Mouse (Mus musculus) G1E (cell line): Measurements from ENCODE around the gene Gm11042. TPM values are rescaled to one million over a fixed set of nuclear protein-coding genes. Genes with fewer than 3 reads are reported as not detected.

Experiments
- ATAC-seq: 2 replicates; pipeline ENCODE4 v1.8.0; 2016; ENCODE audit warnings: mild to moderate bottlenecking; ENCODE audit not compliant: insufficient number of reproducible peaks, poor library complexity, low FRiP score, severe bottlenecking; ENCODE audit errors: extremely low read depth
- DNase-seq: peaks from one replicate; pipeline ENCODE4 v3.0.0; 2012; ENCODE audit warnings: low spot score
- H3K27me3 ChIP-seq: 2 replicates; pipeline ENCODE4 v1.6.1; 2012; ENCODE audit warnings: mild to moderate bottlenecking, low read length, inconsistent platforms; ENCODE audit not compliant: insufficient read depth
- H3K36me3 ChIP-seq: replicated peaks from 2 replicates; pipeline ENCODE3; 2012; ENCODE audit warnings: mild to moderate bottlenecking, inconsistent platforms
- H3K4me1 ChIP-seq: 2 replicates; pipeline ENCODE4 v1.6.1; 2012; ENCODE audit warnings: low read depth, low read length, inconsistent platforms, mixed read lengths; ENCODE audit not compliant: insufficient read depth
- H3K4me3 ChIP-seq: 2 replicates; pipeline ENCODE4 v1.5.1; 2012; ENCODE audit warnings: low read depth, mild to moderate bottlenecking, inconsistent platforms, low read length, moderate library complexity, mixed read lengths
- H3K9me3 ChIP-seq: replicated peaks from 2 replicates; pipeline ENCODE4 v1.6.1; 2012; ENCODE audit warnings: inconsistent platforms
- CTCF ChIP-seq: IDR thresholded peaks from 2 replicates; pipeline ENCODE4 v1.5.1; 2012; ENCODE audit warnings: low read depth, low read length, inconsistent platforms, mixed read lengths
- GATA1 ChIP-seq: IDR thresholded peaks from 2 replicates; pipeline ENCODE4 v1.6.1; 2012; ENCODE audit warnings: borderline replicate concordance, low read length, inconsistent platforms, mixed read lengths
- GATA2 ChIP-seq: IDR thresholded peaks from 2 replicates; pipeline ENCODE4 v1.6.1; 2012; ENCODE audit warnings: low read depth, low read length, inconsistent platforms, borderline replicate concordance
- POLR2AphosphoS5 ChIP-seq: IDR thresholded peaks from 2 replicates; pipeline ENCODE4 v1.6.1; 2012; ENCODE audit warnings: low read depth, low read length, inconsistent platforms; ENCODE audit not compliant: insufficient replicate concordance
- TAL1 ChIP-seq: conservative IDR thresholded peaks from 2 replicates; pipeline ENCODE4 v1.6.1; 2012; ENCODE audit warnings: low read depth, low read length, inconsistent platforms, mixed read lengths
- polyA plus RNA-seq: library from polyadenylated mRNA; stranded (reverse); fragments of >175 nt; gene quantifications from 2 replicates; pipeline ENCODE4 v1.2.3, GENCODE M21; 2012
- total RNA-seq, 2 experiments: library from RNA; stranded (forward) in 1 of 2; stranded (reverse) in 1 of 2; fragments of 200-1000 nt in 1 of 2; fragments of >200 nt in 1 of 2; fragmentation: Nextera tagmentation in 1 of 2; gene quantifications; 2 replicates each; pipeline ENCODE4 v1.2.3; 2014 to 2017

Gm11042 gene
- total and polyA plus RNA-seq, 3 experiments, result not detected

DNA sequence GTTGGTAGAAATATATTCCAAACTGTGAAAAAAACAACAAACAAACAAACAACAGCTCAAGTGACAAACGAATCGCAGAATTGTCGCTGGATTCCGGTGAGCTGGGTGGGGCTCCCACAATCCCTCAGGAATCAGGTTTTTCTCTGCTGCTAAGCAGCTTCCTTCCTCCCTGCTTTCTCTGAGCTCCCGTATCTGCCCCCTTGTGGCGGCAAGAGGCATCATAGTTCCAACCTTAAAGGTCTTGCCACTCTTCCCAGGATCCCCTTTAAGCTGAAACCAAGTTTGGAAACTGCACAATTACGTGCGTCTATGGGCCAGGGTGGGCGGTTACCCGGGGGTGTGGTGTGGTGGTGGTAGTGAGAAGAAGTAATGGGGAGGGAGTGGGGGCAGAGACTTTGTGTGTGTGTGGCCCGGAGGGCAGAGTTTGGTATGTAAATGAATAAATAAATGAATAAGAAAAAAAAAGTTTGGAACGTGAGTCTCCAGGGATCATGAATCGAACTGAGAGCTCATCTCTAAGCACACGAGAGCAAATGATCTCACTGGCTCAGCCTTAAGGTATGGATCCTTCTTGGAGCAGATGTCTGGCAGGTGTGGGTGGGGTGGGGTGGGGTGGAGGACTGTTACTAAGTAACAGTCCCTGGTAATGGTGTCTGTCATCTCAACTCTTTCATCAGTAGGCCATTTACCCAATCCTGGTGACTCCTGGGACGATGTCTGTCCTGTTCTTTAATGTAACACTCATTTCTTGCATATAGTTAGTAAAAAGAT is 980 bp upstream of the Gm11042 start:
- no peak for ATAC-seq
- no peak overlapping the region for H3K4me3 ChIP-seq
- DNase-seq, result no peak
- no peaks in the 10 kb centered on the region for H3K4me1 ChIP-seq
- H3K27me3 ChIP-seq, result no peaks in the 10 kb centered on the region
- no peaks in the 10 kb centered on the region for H3K36me3 ChIP-seq
- TF ChIP-seq TAL1, result no peak
- no peak for TF ChIP-seq GATA2
- TF ChIP-seq GATA1, result no peak
- TF ChIP-seq POLR2AphosphoS5, result no peak
- no peak for TF ChIP-seq CTCF
- peaks cover 12% of the 10 kb centered on the region for H3K9me3 ChIP-seq

DNA sequence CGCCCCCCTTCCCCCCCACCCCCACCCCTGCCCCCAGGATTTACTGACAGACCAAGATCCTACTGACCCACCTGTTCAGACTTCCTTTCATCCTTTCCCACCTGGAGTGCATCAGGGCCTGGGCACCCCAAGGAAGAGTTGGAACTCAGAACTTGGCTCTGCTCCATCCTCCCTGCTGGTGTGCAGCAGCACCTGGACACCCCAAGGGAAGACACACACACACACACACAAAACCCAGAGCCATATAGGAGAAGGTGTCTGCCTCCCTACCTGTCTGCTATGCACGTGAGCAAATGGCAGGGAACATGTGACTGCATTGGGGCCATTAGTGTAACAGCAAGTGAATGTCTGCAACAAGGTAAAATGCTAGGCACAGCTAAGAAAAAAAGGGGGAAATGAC is 973 bp downstream of the Gm11042 start:
- H3K9me3 ChIP-seq, result peaks cover 8% of the 10 kb centered on the region
- no peaks in the 10 kb centered on the region for H3K27me3 ChIP-seq
- TF ChIP-seq GATA1, result no peak
- TF ChIP-seq TAL1, result no peak
- no peak for TF ChIP-seq GATA2
- TF ChIP-seq POLR2AphosphoS5, result no peak
- no peak for TF ChIP-seq CTCF
- H3K4me3 ChIP-seq, result no peak overlapping the region
- ATAC-seq (no peak), DNase-seq (no peak)
- no peaks in the 10 kb centered on the region for H3K36me3 ChIP-seq
- no peaks in the 10 kb centered on the region for H3K4me1 ChIP-seq

DNA sequence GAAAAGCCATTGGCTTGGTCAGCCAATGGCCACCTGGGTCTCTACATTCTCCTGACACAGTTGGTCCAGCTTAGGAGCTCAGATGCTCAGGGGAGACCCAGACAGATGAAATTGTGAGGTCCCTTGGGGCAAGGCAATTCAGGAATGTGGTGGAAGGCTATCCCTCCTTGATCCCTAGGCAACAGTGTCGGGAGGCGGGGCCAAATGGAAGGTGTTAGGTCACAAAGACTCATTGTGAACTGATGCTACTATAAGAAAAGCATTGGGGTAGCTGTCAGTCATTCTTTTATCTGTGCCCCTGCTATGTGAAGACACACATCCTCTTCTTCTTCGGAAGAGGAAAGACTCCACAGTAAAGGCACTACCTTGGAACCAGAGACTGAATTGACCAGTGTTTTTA is 3.6 kb downstream of the Gm11042 start:
- TF ChIP-seq POLR2AphosphoS5, result no peak
- no peak for TF ChIP-seq GATA2
- TF ChIP-seq GATA1, result no peak
- no peak for TF ChIP-seq TAL1
- no peak for TF ChIP-seq CTCF

DNA sequence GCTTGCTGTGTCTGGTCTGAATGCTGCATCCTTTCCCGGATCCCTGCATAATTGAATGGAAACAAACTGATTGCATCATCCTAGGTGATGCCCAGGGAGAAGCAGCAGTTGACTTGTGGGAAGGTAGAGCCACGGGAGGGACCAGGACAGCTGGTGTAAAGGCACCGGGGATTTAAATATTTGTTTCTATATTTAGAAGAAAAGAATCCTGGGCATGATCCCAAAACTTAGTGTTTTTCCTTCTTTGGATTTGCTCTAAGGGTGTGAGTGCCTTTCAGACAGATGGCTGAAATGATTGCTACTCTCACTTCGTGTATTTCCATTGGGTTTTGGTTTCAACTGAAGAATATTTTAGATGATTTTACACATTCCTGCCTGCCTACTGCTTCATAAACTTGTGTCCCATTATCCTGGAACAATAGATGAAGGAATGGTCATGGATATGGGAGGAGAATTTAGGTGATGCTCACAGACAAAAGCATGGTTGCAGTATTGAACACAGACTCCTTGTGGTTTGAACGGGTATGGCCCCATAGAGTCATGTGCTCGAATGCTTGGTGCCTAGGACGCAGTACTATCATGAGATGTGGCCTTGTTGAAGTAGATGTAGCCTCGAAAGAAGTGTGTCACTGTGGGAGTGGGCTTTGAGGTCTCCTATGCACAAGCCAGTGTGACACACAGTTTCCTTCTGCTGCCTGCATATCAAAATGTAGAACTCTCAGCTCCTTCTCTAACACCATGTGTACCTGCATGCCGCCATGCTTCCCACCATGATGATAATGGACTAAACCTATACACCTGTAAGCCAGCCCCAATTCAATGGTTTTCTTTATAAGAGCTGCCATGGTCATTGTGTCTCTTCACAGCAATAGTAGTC is 12.5 kb downstream of the Gm11042 start:
- H3K27me3 ChIP-seq, result no peaks in the 10 kb centered on the region
- peaks cover 4% of the 10 kb centered on the region for H3K9me3 ChIP-seq
- H3K4me3 ChIP-seq, result no peak overlapping the region
- no peak for TF ChIP-seq CTCF
- no peak for TF ChIP-seq POLR2AphosphoS5
- TF ChIP-seq GATA1, result no peak
- no peak for TF ChIP-seq GATA2
- TF ChIP-seq TAL1, result no peak
- no peak for ATAC-seq
- DNase-seq, result no peak
- no peaks in the 10 kb centered on the region for H3K36me3 ChIP-seq
- no peaks in the 10 kb centered on the region for H3K4me1 ChIP-seq

More for the DNA sequence above, 3.6 kb downstream of the Gm11042 start:
- Histone ChIP-seq H3K4me3 (no peak overlapping the region), H3K9me3 (peaks cover 8% of the 10 kb centered on the region), H3K4me1 (no peaks in the 10 kb centered on the region), H3K27me3 (no peaks in the 10 kb centered on the region), H3K36me3 (no peaks in the 10 kb centered on the region)
- ATAC-seq (no peak), DNase-seq (no peak)

DNA sequence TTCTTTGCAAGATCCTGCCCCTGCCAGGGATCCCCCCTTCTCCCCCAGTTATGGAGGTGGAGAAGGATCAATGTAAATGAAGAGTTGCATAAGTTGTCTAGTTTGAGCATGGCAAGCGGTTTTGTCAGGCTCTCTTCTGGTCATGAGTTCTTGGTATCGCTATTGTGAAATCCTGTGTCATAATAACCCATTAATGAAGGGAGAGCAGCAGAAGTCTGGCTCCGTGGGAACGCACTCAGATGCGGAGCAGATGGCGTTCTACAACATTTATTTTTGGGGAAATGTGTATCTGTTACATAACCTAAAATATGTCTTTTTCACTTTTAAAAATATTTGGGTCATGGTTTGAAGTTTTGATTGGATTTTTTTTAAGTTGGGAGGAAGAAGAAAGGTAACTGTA is 14.6 kb downstream of the Gm11042 start:
- ATAC-seq (no peak), DNase-seq (no peak)
- Histone ChIP-seq H3K27me3 (no peaks in the 10 kb centered on the region), H3K4me1 (no peaks in the 10 kb centered on the region), H3K9me3 (peaks cover 8% of the 10 kb centered on the region), H3K4me3 (no peak overlapping the region), H3K36me3 (no peaks in the 10 kb centered on the region)
- TF ChIP-seq GATA2 (no peak), CTCF (no peak), GATA1 (no peak), POLR2AphosphoS5 (no peak)

DNA sequence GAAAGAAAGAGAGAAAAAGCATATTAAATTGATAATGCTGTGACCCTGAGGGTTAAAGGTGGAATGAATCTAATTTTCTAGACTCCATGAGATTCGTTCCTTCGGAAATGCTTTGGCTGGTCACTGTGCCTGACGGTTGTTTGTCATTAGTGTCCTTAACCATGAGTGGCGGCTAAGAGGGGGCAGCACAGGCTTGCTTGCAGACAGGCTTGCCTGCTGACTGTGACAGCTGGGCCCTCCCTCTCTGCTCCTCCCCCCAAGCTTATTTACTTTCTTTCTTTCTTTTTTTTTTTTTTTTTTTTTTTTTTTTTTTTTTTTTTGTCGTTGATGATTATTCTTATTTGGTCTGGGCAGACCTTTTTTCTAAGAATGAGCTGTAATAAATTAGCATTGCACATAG is 19.8 kb downstream of the Gm11042 start:
- ATAC-seq, result no peak
- H3K9me3 ChIP-seq, result peaks cover 12% of the 10 kb centered on the region
- no peaks in the 10 kb centered on the region for H3K4me1 ChIP-seq
- H3K27me3 ChIP-seq, result no peaks in the 10 kb centered on the region
- no peak overlapping the region for H3K4me3 ChIP-seq
- no peak for DNase-seq
- H3K36me3 ChIP-seq, result no peaks in the 10 kb centered on the region
- TF ChIP-seq POLR2AphosphoS5 (no peak), CTCF (no peak), GATA1 (no peak), TAL1 (no peak), GATA2 (no peak)
